Mouse (Mus musculus) megakaryocyte, embryonic 14.5 days (primary cell): Measurements from ENCODE around the gene BC037034.

Experiments
- FLI1 ChIP-seq: IDR thresholded peaks from 2 replicates; pipeline ENCODE4 v1.6.1; 2012; ENCODE audit warnings: low read length, inconsistent platforms, mixed read lengths
- GATA1 ChIP-seq: IDR thresholded peaks from 3 replicates; pipeline ENCODE4 v1.6.1; 2012; ENCODE audit warnings: mixed read lengths, low read length, inconsistent platforms, borderline replicate concordance

DNA sequence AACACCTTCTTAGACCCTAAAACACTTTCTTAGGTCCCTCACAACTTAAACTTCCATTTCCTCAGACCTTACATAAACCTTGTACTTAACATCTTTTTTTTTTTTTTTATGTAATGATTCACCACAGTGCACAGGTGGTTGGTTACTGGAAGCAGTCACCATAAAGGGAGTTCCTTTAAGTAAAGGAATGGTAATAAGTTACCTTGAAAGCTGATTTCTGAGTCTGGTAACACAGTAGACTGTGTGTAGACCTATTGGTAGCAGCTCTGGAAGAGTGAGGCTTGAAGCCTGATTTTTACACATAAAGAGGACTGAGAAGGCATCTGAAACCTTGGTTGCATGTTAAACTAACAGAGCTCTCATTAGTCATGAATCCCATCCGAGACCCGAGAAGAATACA lies 44.0 kb downstream of the BC037034 start:
- no peak for TF ChIP-seq GATA1
- TF ChIP-seq FLI1 = no peak
